Mouse (Mus musculus) kidney, embryonic 16.5 days (tissue): ENCODE results near the gene Crygb. TPM values are rescaled to one million over a fixed set of nuclear protein-coding genes. Genes with fewer than 3 reads are reported as not detected.
A peak's percentile ranks its signal among the peaks of the same experiment; 100 is the strongest.

Experiments used
- ATAC-seq: fragments of 200-750 bp; cut with Nextera tagmentation; 2 replicates; pipeline ENCODE4 v1.8.0; 2017; ENCODE audit warnings: moderate TSS enrichment; ENCODE audit not compliant: low FRiP score, low TSS enrichment
- H3K27ac ChIP-seq: fragments of 300-500 bp; sonication (generic); 2 replicates; pipeline ENCODE4 v1.5.1; 2014; ENCODE audit warnings: low read length
- H3K27me3 ChIP-seq: fragments of 300-500 bp; sonication (generic); 2 replicates; pipeline ENCODE4 v1.6.1; 2014; ENCODE audit warnings: low read length, control low read depth, mixed read lengths; ENCODE audit not compliant: insufficient read depth
- H3K36me3 ChIP-seq: fragments of 300-500 bp; sonication (generic); 2 replicates; pipeline ENCODE4 v1.6.1; 2014; ENCODE audit warnings: low read length, control low read depth, mixed read lengths; ENCODE audit not compliant: insufficient read depth
- H3K4me1 ChIP-seq: fragments of 300-500 bp; sonication (generic); 2 replicates; pipeline ENCODE4 v1.6.1; 2014; ENCODE audit warnings: low read length, control low read depth, mixed read lengths; ENCODE audit not compliant: insufficient read depth
- H3K4me2 ChIP-seq: fragments of 300-500 bp; sonication (generic); replicated peaks from 2 replicates; pipeline ENCODE4 v1.6.1; 2014; ENCODE audit warnings: low read depth, low read length
- H3K4me3 ChIP-seq: fragments of 300-500 bp; sonication (generic); 2 replicates; pipeline ENCODE4 v1.5.1; 2014; ENCODE audit warnings: mild to moderate bottlenecking, low read length
- H3K9ac ChIP-seq: fragments of 300-500 bp; sonication (generic); replicated peaks from 2 replicates; pipeline ENCODE4 v1.6.1; 2014; ENCODE audit warnings: low read length
- H3K9me3 ChIP-seq: fragments of 300-500 bp; sonication (generic); 2 replicates; pipeline ENCODE4 v1.6.1; 2016; ENCODE audit warnings: low read length, control low read depth
- WGBS: fragments of 180-500 bp; shearing (Covaris S2); extraction: QIAGEN DNeasy Blood & Tissue Kit; methylation state at CpG from one replicate; pipeline ENCODE4 v1.1.7; 2014; 5-methylcytosine and 5-hydroxymethylcytosine counted together
- polyA plus RNA-seq: library from polyadenylated mRNA; unstranded; fragments of >200 nt; fragmentation: Nextera tagmentation; extraction: Ambion mirVana; gene quantifications from 2 replicates; pipeline ENCODE4 v1.2.1, GENCODE M21; 2015

Crygb gene
- polyA plus RNA-seq, result not detected in 2 replicates

DNA sequence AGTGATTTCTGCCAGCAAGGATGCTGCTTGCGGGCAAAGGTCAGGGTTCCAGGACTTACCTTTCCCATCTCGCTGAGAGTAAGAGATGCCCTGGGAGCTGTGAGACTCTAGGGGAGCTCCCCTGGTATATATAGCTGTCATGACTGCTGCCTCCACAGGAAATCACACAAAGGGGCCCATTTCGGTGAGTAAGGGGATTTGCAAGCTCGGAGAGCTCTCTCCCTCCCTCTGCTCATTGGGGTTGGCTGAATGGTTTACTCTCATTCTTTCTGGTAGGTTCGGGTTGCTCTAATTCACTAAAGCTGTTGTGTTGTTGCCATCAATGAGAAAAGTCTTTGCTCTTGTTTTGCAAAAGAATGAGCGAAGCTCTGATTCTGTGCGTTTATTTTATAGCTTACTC is at the start of gene Crygb:
Gene Crygb, minus strand, starts transcription at position 101 of the 400 bp plus-strand sequence.
- no peaks in the 10 kb centered on the region for H3K27me3 ChIP-seq
- ATAC-seq, result no peak
- H3K36me3 ChIP-seq, result no peaks in the 10 kb centered on the region
- no peak within 1 kb of the TSS for H3K9ac ChIP-seq
- H3K4me1 ChIP-seq, result no peaks in the 10 kb centered on the region
- H3K9me3 ChIP-seq, result no peaks in the 10 kb centered on the region
- 46% methylated on average over 7 of the region's 7 CpGs for WGBS
- no peak within 1 kb of the TSS for H3K4me2 ChIP-seq
- H3K4me3 ChIP-seq, result no peak within 1 kb of the TSS
- H3K27ac ChIP-seq, result no peak within 1 kb of the TSS

- 93% methylated on average over 1 of the region's 1 CpGs for WGBS
- no peak overlapping the region for H3K27ac ChIP-seq
- ATAC-seq, result no peak
- no peak overlapping the region for H3K9ac ChIP-seq
- H3K4me3 ChIP-seq, result no peak overlapping the region
- H3K27me3 ChIP-seq, result no peaks in the 10 kb centered on the region
- H3K4me1 ChIP-seq, result peaks cover 3% of the 10 kb centered on the region; the same call in 1 of the 2 replicates
- H3K9me3 ChIP-seq, result no peaks in the 10 kb centered on the region
- H3K4me2 ChIP-seq, result no peak overlapping the region
- no peaks in the 10 kb centered on the region for H3K36me3 ChIP-seq
Observed at GRCm38 (mm10) chr1:65131671-65132070, 49.6 kb upstream of the Crygb start.

DNA sequence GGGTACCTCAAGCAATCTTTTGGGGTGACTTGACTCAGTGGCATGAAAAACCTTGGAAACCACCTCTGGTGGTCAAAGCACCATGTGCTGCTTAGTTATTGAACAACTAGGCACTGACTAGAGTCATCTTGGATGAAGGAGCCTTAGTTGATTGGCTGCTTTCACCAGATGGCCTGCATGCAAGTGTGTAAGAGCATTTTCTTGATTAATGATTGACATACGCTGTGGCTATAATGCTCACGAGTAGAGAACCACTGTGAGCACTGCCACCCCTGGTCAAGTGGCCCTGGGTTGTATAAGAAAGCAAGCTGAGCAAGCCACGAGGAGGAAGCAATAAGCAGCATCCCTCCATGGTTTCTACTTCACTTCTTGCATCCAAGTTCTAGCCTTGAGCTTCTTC is 48.1 kb upstream of the Crygb start:
- H3K9me3 ChIP-seq, result no peaks in the 10 kb centered on the region
- H3K27me3 ChIP-seq, result no peaks in the 10 kb centered on the region
- H3K9ac ChIP-seq, result no peak overlapping the region
- no peak overlapping the region for H3K4me2 ChIP-seq
- no peak overlapping the region for H3K4me3 ChIP-seq
- peak; percentile 79; the same call in 1 of the 2 replicates for ATAC-seq
- peaks cover 3% of the 10 kb centered on the region; the same call in 1 of the 2 replicates for H3K4me1 ChIP-seq
- WGBS, result 72% methylated on average over 3 of the region's 3 CpGs
- peak overlapping the region; percentile 26; the same call in 1 of the 2 replicates for H3K27ac ChIP-seq
- H3K36me3 ChIP-seq, result no peaks in the 10 kb centered on the region

GRCm38 (mm10) chr1:65129634-65130180 is 47.6 kb upstream of the Crygb start:
- 0 out of 2 replicates have a peak, but pooled peaks have one; percentile 23 for ATAC-seq
- no peaks in the 10 kb centered on the region for H3K36me3 ChIP-seq
- no peaks in the 10 kb centered on the region for H3K9me3 ChIP-seq
- H3K27ac ChIP-seq, result peak overlapping the region; percentile 26; the same call in 1 of the 2 replicates
- 63% methylated on average over 3 of the region's 3 CpGs for WGBS
- H3K27me3 ChIP-seq, result no peaks in the 10 kb centered on the region
- no peak overlapping the region for H3K4me3 ChIP-seq
- no peak overlapping the region for H3K9ac ChIP-seq
- peaks cover 3% of the 10 kb centered on the region; the same call in 1 of the 2 replicates for H3K4me1 ChIP-seq
- H3K4me2 ChIP-seq, result no peak overlapping the region

GRCm38 (mm10) chr1:65122574-65123372 is 40.7 kb upstream of the Crygb start, which contains the start of gene D630023F18Rik:
Gene D630023F18Rik, minus strand, starts transcription at chr1:65123214.
- Histone ChIP-seq H3K9ac (no peak within 1 kb of the TSS), H3K27me3 (no peaks in the 10 kb centered on the region), H3K36me3 (no peaks in the 10 kb centered on the region), H3K4me2 (peak within 1 kb of the TSS; percentile 38), H3K27ac (no peak within 1 kb of the TSS), H3K9me3 (no peaks in the 10 kb centered on the region), H3K4me1 (no peaks in the 10 kb centered on the region; the same call in 1 of the 2 replicates), H3K4me3 (peak within 1 kb of the TSS; percentile 24)
- ATAC-seq, result no peak
- 22% methylated on average over 9 of the region's 9 CpGs for WGBS

GRCm38 (mm10) chr1:65119438-65119837 is 37.4 kb upstream of the Crygb start, which contains the start of gene Gm28845:
Gene Gm28845, minus strand, starts transcription at chr1:65119558.
- ATAC-seq, result no peak
- no peak within 1 kb of the TSS for H3K9ac ChIP-seq
- H3K4me3 ChIP-seq, result no peak within 1 kb of the TSS
- WGBS, result 91% methylated on average over 1 of the region's 1 CpGs
- H3K9me3 ChIP-seq, result no peaks in the 10 kb centered on the region
- H3K36me3 ChIP-seq, result no peaks in the 10 kb centered on the region
- peak within 1 kb of the TSS; percentile 57 for H3K27ac ChIP-seq
- no peaks in the 10 kb centered on the region for H3K27me3 ChIP-seq
- H3K4me1 ChIP-seq, result no peaks in the 10 kb centered on the region; the same call in 1 of the 2 replicates
- no peak within 1 kb of the TSS for H3K4me2 ChIP-seq

- Histone ChIP-seq H3K27ac (peak overlapping the region; percentile 57), H3K4me2 (no peak overlapping the region), H3K36me3 (no peaks in the 10 kb centered on the region), H3K4me3 (no peak overlapping the region), H3K9ac (no peak overlapping the region), H3K9me3 (no peaks in the 10 kb centered on the region), H3K4me1 (no peaks in the 10 kb centered on the region; the same call in none of the 2 replicates), H3K27me3 (no peaks in the 10 kb centered on the region)
- 48% methylated on average over 8 of the region's 8 CpGs for WGBS
- peak; percentile 63 for ATAC-seq
Observed at GRCm38 (mm10) chr1:65118150-65118913, 36.2 kb upstream of the Crygb start.

- no peak for ATAC-seq
- peaks cover 9% of the 10 kb centered on the region for H3K4me1 ChIP-seq
- no peaks in the 10 kb centered on the region for H3K27me3 ChIP-seq
- no peaks in the 10 kb centered on the region for H3K36me3 ChIP-seq
- no peak overlapping the region for H3K4me3 ChIP-seq
- 90% methylated on average over 5 of the region's 5 CpGs for WGBS
- H3K9me3 ChIP-seq, result no peaks in the 10 kb centered on the region
- H3K4me2 ChIP-seq, result no peak overlapping the region
- 0 out of 2 replicates have a peak overlapping the region, but pooled peaks have one; percentile 31 for H3K27ac ChIP-seq
- H3K9ac ChIP-seq, result no peak overlapping the region
Observed at GRCm38 (mm10) chr1:65113536-65114172, 31.6 kb upstream of the Crygb start.

GRCm38 (mm10) chr1:65112807-65113196 is 30.7 kb upstream of the Crygb start:
- H3K9me3 ChIP-seq, result no peaks in the 10 kb centered on the region
- H3K27ac ChIP-seq, result peak overlapping the region; percentile 79
- WGBS, result 24% methylated on average over 14 of the region's 14 CpGs
- peak overlapping the region; percentile 25; the same call in 1 of the 2 replicates for H3K4me3 ChIP-seq
- H3K36me3 ChIP-seq, result no peaks in the 10 kb centered on the region
- H3K4me1 ChIP-seq, result peaks cover 9% of the 10 kb centered on the region
- ATAC-seq, result peak; percentile 61
- H3K9ac ChIP-seq, result 0 out of 2 replicates have a peak overlapping the region, but pooled peaks have one; percentile 25
- peak overlapping the region; percentile 48 for H3K4me2 ChIP-seq
- no peaks in the 10 kb centered on the region for H3K27me3 ChIP-seq
